Mouse (Mus musculus): ENCODE measurements around the gene Galnt14.

The Galnt14 gene

DNA sequence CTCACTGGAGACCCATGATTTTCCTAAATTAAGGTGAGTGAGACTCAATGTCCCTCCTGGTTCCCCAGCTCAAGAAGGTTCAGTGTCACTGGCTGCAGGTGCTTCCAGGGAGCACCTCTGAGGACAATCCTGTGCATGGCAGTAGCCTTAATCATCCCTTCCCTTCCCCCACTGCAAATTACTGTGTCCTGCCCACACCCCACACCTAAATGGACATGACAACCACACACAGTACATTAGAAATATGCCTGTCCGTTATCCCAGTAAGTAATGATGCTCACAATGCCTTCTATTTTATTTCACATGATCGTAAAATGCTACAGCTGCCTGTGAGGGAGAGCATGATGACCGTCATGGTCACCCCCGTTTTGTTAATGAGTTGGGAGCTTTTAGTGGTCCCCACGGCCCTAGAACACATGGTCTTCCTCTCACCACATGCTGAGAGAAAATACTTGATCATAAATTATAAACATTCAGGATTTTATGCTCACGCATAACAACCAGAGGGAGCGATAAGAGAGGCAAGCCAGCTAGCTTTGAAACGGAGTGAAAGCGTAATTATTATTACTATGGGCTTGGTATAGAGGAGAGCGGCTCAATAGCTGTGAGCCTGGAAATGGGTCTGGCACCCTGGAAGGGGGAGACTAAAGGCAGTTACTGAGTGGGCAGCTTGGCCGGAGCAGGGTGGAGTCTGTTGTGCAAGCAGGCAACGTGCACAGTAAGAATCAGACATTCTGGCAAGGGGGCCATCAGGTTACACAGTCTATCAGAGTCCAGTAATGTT is 161.3 kb downstream of the Galnt14 start:
- H3K27me3 ChIP-seq (ENCODE audit: insufficient read depth, low read length), result no peaks in the 10 kb centered on the region
- TF ChIP-seq POU5F1 (IDR thresholded peaks at IDR 0.05; ENCODE audit: borderline replicate concordance, low read length), result no peak
- no peak for TF ChIP-seq CTCF (conservative IDR thresholded peaks at IDR 0.05; ENCODE audit: low read length)
- no peak for TF ChIP-seq NANOG (IDR thresholded peaks at IDR 0.05; ENCODE audit: borderline replicate concordance, low read length)
- H3K9me3 ChIP-seq (ENCODE audit: low read length), result no peaks in the 10 kb centered on the region
- H3K4me1 ChIP-seq (replicated peaks; ENCODE audit: low read depth, low read length), result no peaks in the 10 kb centered on the region
- no peak overlapping the region for H3K4me3 ChIP-seq (replicated peaks; ENCODE audit: low read length)
- H3K36me3 ChIP-seq (ENCODE audit: insufficient read depth, low read length), result no peaks in the 10 kb centered on the region

- H3K27me3 ChIP-seq (ENCODE audit: insufficient read depth, low read length), result no peaks in the 10 kb centered on the region
- no peak for TF ChIP-seq POU5F1 (IDR thresholded peaks at IDR 0.05; ENCODE audit: borderline replicate concordance, low read length)
- no peak for TF ChIP-seq NANOG (IDR thresholded peaks at IDR 0.05; ENCODE audit: borderline replicate concordance, low read length)
- no peak for TF ChIP-seq CTCF (conservative IDR thresholded peaks at IDR 0.05; ENCODE audit: low read length)
Measured at GRCm38 (mm10) chr17:73548119-73548518, 162.1 kb downstream of the Galnt14 start.

GRCm38 (mm10) chr17:73547483-73547882 is 162.8 kb downstream of the Galnt14 start:
- Histone ChIP-seq H3K27me3 (ENCODE audit: insufficient read depth, low read length) (no peaks in the 10 kb centered on the region), H3K4me1 (replicated peaks; ENCODE audit: low read depth, low read length) (no peaks in the 10 kb centered on the region), H3K9me3 (ENCODE audit: low read length) (no peaks in the 10 kb centered on the region), H3K4me3 (replicated peaks; ENCODE audit: low read length) (no peak overlapping the region), H3K36me3 (ENCODE audit: insufficient read depth, low read length) (no peaks in the 10 kb centered on the region)
- TF ChIP-seq CTCF (conservative IDR thresholded peaks at IDR 0.05; ENCODE audit: low read length) (no peak), NANOG (IDR thresholded peaks at IDR 0.05; ENCODE audit: borderline replicate concordance, low read length) (no peak), POU5F1 (IDR thresholded peaks at IDR 0.05; ENCODE audit: borderline replicate concordance, low read length) (no peak)

More at GRCm38 (mm10) chr17:73548119-73548518, 162.1 kb downstream of the Galnt14 start:
- H3K36me3 ChIP-seq (ENCODE audit: insufficient read depth, low read length), result no peaks in the 10 kb centered on the region
- H3K9me3 ChIP-seq (ENCODE audit: low read length), result no peaks in the 10 kb centered on the region
- no peaks in the 10 kb centered on the region for H3K4me1 ChIP-seq (replicated peaks; ENCODE audit: low read depth, low read length)
- H3K4me3 ChIP-seq (replicated peaks; ENCODE audit: low read length), result no peak overlapping the region

DNA sequence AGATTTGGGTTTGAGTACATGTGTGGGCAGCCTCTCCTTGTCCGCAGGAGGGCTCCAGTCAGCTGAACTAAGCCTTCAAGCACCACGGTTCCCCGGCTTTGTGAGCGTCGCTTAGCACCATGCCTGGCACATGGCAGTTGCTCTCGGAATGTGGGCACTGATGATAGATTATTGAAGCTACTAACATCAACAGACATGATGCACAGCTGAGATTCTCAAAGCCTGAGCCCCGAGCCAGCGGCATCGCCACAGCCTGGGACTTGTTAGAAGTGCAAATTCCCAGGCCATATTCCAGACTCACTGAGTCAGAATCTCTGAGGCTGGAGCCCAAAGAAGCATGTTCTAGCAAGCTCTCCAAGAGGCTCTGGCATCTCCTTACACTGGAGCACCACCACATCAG is 168.3 kb downstream of the Galnt14 start:
- Histone ChIP-seq H3K4me1 (replicated peaks; ENCODE audit: low read depth, low read length) (peaks cover 9% of the 10 kb centered on the region), H3K36me3 (ENCODE audit: insufficient read depth, low read length) (no peaks in the 10 kb centered on the region), H3K9me3 (ENCODE audit: low read length) (no peaks in the 10 kb centered on the region), H3K4me3 (replicated peaks; ENCODE audit: low read length) (no peak overlapping the region), H3K27me3 (ENCODE audit: insufficient read depth, low read length) (peaks cover 12% of the 10 kb centered on the region; the same call in 1 of the 2 replicates)
- TF ChIP-seq NANOG (IDR thresholded peaks at IDR 0.05; ENCODE audit: borderline replicate concordance, low read length) (no peak), POU5F1 (IDR thresholded peaks at IDR 0.05; ENCODE audit: borderline replicate concordance, low read length) (no peak), CTCF (conservative IDR thresholded peaks at IDR 0.05; ENCODE audit: low read length) (no peak)

DNA sequence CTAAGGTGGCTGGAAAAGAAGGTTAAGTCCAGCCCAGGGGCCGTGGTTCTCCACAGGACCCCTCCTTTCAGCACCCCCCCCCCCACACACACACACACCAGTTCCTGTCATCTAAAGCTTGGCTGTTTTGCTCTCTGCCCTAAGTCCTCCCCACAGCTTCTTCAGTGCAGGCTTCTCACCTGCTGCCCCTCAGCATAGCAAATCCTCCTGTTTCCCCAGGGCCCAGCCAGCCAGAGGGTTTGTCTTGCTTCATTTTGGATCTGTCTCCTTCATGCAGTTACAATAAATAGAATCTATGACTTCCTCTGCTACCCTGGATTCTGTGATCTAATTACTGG is 169.1 kb downstream of the Galnt14 start:
- H3K4me1 ChIP-seq (replicated peaks; ENCODE audit: low read depth, low read length), result peaks cover 9% of the 10 kb centered on the region
- no peaks in the 10 kb centered on the region for H3K9me3 ChIP-seq (ENCODE audit: low read length)
- TF ChIP-seq POU5F1 (IDR thresholded peaks at IDR 0.05; ENCODE audit: borderline replicate concordance, low read length), result no peak
- no peak for TF ChIP-seq CTCF (conservative IDR thresholded peaks at IDR 0.05; ENCODE audit: low read length)
- no peak for TF ChIP-seq NANOG (IDR thresholded peaks at IDR 0.05; ENCODE audit: borderline replicate concordance, low read length)
- peaks cover 12% of the 10 kb centered on the region; the same call in 1 of the 2 replicates for H3K27me3 ChIP-seq (ENCODE audit: insufficient read depth, low read length)
- H3K36me3 ChIP-seq (ENCODE audit: insufficient read depth, low read length), result no peaks in the 10 kb centered on the region
- no peak overlapping the region for H3K4me3 ChIP-seq (replicated peaks; ENCODE audit: low read length)

- H3K4me1 ChIP-seq (replicated peaks; ENCODE audit: low read depth, low read length), result peaks cover 9% of the 10 kb centered on the region
- TF ChIP-seq POU5F1 (IDR thresholded peaks at IDR 0.05; ENCODE audit: borderline replicate concordance, low read length) (no peak), CTCF (conservative IDR thresholded peaks at IDR 0.05; ENCODE audit: low read length) (no peak), NANOG (IDR thresholded peaks at IDR 0.05; ENCODE audit: borderline replicate concordance, low read length) (no peak)
- peaks cover 12% of the 10 kb centered on the region; the same call in 1 of the 2 replicates for H3K27me3 ChIP-seq (ENCODE audit: insufficient read depth, low read length)
- H3K9me3 ChIP-seq (ENCODE audit: low read length), result no peaks in the 10 kb centered on the region
- H3K4me3 ChIP-seq (replicated peaks; ENCODE audit: low read length), result no peak overlapping the region
- no peaks in the 10 kb centered on the region for H3K36me3 ChIP-seq (ENCODE audit: insufficient read depth, low read length)
Measured at GRCm38 (mm10) chr17:73540409-73541232, 169.6 kb downstream of the Galnt14 start.

GRCm38 (mm10) chr17:73531896-73532295 is 178.4 kb downstream of the Galnt14 start:
- TF ChIP-seq CTCF (conservative IDR thresholded peaks at IDR 0.05; ENCODE audit: low read length), result no peak
- no peak for TF ChIP-seq NANOG (IDR thresholded peaks at IDR 0.05; ENCODE audit: borderline replicate concordance, low read length)
- TF ChIP-seq POU5F1 (IDR thresholded peaks at IDR 0.05; ENCODE audit: borderline replicate concordance, low read length), result no peak
- Histone ChIP-seq H3K4me3 (replicated peaks; ENCODE audit: low read length) (no peak overlapping the region), H3K9me3 (ENCODE audit: low read length) (no peaks in the 10 kb centered on the region), H3K36me3 (ENCODE audit: insufficient read depth, low read length) (no peaks in the 10 kb centered on the region), H3K4me1 (replicated peaks; ENCODE audit: low read depth, low read length) (no peaks in the 10 kb centered on the region), H3K27me3 (ENCODE audit: insufficient read depth, low read length) (no peaks in the 10 kb centered on the region)

DNA sequence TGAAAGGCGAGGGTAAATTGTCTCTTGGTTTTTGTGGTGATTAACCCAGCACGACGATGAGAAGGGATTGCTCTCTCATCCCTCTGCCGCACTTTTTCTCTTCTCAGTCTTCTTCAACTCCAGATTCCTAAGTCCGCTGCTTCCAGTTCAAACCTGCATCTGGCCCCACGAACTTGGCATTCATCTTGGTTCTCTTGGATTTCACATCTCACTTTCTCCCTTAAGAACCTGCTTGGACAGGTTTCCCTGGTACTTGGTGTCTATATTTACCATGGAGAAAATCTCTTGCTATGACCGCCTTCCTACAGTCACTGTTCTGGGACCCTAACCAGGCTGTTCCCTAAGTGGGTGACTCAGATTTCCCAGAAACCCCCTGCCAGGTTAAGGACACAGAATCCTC is 188.1 kb downstream of the Galnt14 start:
- no peak overlapping the region for H3K4me3 ChIP-seq (replicated peaks; ENCODE audit: low read length)
- H3K27me3 ChIP-seq (ENCODE audit: insufficient read depth, low read length), result no peaks in the 10 kb centered on the region
- H3K36me3 ChIP-seq (ENCODE audit: insufficient read depth, low read length), result no peaks in the 10 kb centered on the region
- no peaks in the 10 kb centered on the region for H3K4me1 ChIP-seq (replicated peaks; ENCODE audit: low read depth, low read length)
- TF ChIP-seq POU5F1 (IDR thresholded peaks at IDR 0.05; ENCODE audit: borderline replicate concordance, low read length) (no peak), NANOG (IDR thresholded peaks at IDR 0.05; ENCODE audit: borderline replicate concordance, low read length) (no peak), CTCF (conservative IDR thresholded peaks at IDR 0.05; ENCODE audit: low read length) (no peak)
- H3K9me3 ChIP-seq (ENCODE audit: low read length), result no peaks in the 10 kb centered on the region

Measured in E14TG2a.4 (cell line).